Mouse (Mus musculus) heart, embryonic 16.5 days (tissue): ENCODE measurements at regions not wholly inside any gene's neighbourhood (a gene's known extent, or its start where the extent isn't known, plus 50 kb on each side); places are given as distances from the start of the nearest gene placed in this dataset.

Experiments
- ATAC-seq: fragments of 200-750 bp; cut with Nextera tagmentation; replicated peaks from 2 replicates; pipeline ENCODE4 v1.8.0; 2017; ENCODE audit warnings: moderate number of reproducible peaks; ENCODE audit not compliant: insufficient read depth, low FRiP score; ENCODE audit errors: extremely low read depth
- H3K27ac ChIP-seq: fragments of 300-500 bp; sonication (generic); 2 replicates; pipeline ENCODE4 v1.5.1; 2014; ENCODE audit warnings: mild to moderate bottlenecking, low read length, control low read depth, moderate library complexity
- H3K27me3 ChIP-seq: fragments of 300-500 bp; sonication (generic); 2 replicates; pipeline ENCODE4 v1.6.1; 2014; ENCODE audit warnings: low read length, mixed read lengths; ENCODE audit not compliant: control insufficient read depth, insufficient read depth
- H3K36me3 ChIP-seq: fragments of 300-500 bp; sonication (generic); 2 replicates; pipeline ENCODE4 v1.6.1; 2014; ENCODE audit not compliant: control insufficient read depth, insufficient read depth
- H3K4me1 ChIP-seq: fragments of 300-500 bp; sonication (generic); 2 replicates; pipeline ENCODE4 v1.6.1; 2014; ENCODE audit warnings: low read length, mixed read lengths; ENCODE audit not compliant: control insufficient read depth, insufficient read depth
- H3K4me2 ChIP-seq: fragments of 300-500 bp; sonication (generic); 2 replicates; pipeline ENCODE4 v1.6.1; 2014; ENCODE audit warnings: low read depth, mild to moderate bottlenecking, control low read depth, low read length
- H3K4me3 ChIP-seq: fragments of 300-500 bp; sonication (generic); 2 replicates; pipeline ENCODE4 v1.5.1; 2014; ENCODE audit warnings: mild to moderate bottlenecking, control low read depth, low read length
- H3K9ac ChIP-seq: fragments of 300-500 bp; sonication (generic); 2 replicates; pipeline ENCODE4 v1.6.1; 2014; ENCODE audit warnings: low read length, control low read depth
- H3K9me3 ChIP-seq: fragments of 300-500 bp; sonication (generic); replicated peaks from 2 replicates; pipeline ENCODE4 v1.6.1; 2016; ENCODE audit warnings: low read length; ENCODE audit not compliant: control insufficient read depth
- whole genome bisulfite sequencing: fragments of 180-500 bp; shearing (Covaris S2); extraction: QIAGEN DNeasy Blood & Tissue Kit; methylation state at CpG from one replicate; pipeline ENCODE4 v1.1.7; 2014; 5-methylcytosine and 5-hydroxymethylcytosine counted together

DNA sequence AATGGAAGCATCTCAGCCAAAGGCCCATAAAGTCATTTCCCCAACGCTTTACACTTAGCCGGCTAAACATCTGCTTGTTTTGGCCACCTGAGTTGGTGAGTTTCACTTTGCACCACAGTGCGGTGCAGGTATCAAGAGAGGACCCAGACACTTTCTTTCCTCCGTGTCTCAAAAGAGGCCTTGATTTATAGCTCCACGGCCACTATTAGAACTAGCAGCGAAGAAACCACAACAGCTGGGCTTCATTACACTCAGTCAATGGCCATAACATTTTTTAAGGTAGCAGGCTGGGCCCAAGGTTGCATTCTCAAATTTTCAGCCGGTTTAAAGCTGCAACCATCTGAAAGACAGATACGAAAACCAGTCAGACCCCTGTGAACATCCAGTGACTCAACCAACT is 103.4 kb downstream of the Mreg start:
- H3K4me1 ChIP-seq, result no peaks in the 10 kb centered on the region
- H3K27ac ChIP-seq, result no peak overlapping the region
- H3K27me3 ChIP-seq, result no peaks in the 10 kb centered on the region
- ATAC-seq, result no peak
- 75% methylated on average over 8 of the region's 8 CpGs for WGBS
- H3K4me2 ChIP-seq, result no peak overlapping the region
- H3K4me3 ChIP-seq, result no peak overlapping the region
- no peaks in the 10 kb centered on the region for H3K9me3 ChIP-seq
- no peaks in the 10 kb centered on the region for H3K36me3 ChIP-seq
- H3K9ac ChIP-seq, result no peak overlapping the region

DNA sequence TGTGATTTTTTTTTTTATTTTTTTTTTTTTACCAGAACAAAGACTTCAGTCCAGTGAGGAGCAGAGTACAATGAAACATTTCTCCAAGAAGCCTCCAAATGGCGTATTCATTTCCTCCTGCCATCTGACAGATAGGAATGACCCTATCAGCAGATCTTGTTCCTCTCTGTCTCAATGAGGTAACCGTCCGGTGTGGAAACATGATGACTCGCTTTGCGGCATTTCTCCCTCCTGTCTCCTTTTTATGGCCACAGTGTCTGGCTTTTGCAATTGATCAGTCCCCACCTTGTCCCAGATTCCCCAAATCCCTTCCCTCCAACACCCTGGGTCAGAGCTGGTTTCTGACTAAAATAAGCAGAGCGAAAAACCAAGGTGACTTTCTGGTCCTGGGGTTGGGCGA is 105.0 kb downstream of the Mreg start:
- ATAC-seq, result no peak
- no peak overlapping the region for H3K9ac ChIP-seq
- H3K4me1 ChIP-seq, result no peaks in the 10 kb centered on the region

GRCm38 (mm10) chr1:72106655-72107054 is 105.5 kb downstream of the Mreg start:
- no peak overlapping the region for H3K9ac ChIP-seq
- H3K4me2 ChIP-seq, result no peak overlapping the region
- no peaks in the 10 kb centered on the region for H3K27me3 ChIP-seq
- no peaks in the 10 kb centered on the region for H3K36me3 ChIP-seq
- no peak overlapping the region for H3K4me3 ChIP-seq
- no peaks in the 10 kb centered on the region for H3K9me3 ChIP-seq
- H3K27ac ChIP-seq, result no peak overlapping the region
- 86% methylated on average over 4 of the region's 4 CpGs for WGBS
- no peak for ATAC-seq
- no peaks in the 10 kb centered on the region for H3K4me1 ChIP-seq

More for the DNA sequence above, 105.0 kb downstream of the Mreg start:
- Histone ChIP-seq H3K4me3 (no peak overlapping the region), H3K27ac (no peak overlapping the region), H3K9me3 (no peaks in the 10 kb centered on the region), H3K36me3 (no peaks in the 10 kb centered on the region), H3K27me3 (no peaks in the 10 kb centered on the region), H3K4me2 (no peak overlapping the region)
- 80% methylated on average over 7 of the region's 7 CpGs for WGBS

GRCm38 (mm10) chr1:72105435-72106057 is 106.6 kb downstream of the Mreg start:
- no peaks in the 10 kb centered on the region for H3K4me1 ChIP-seq
- H3K9me3 ChIP-seq, result no peaks in the 10 kb centered on the region
- 69% methylated on average over 5 of the region's 5 CpGs for WGBS
- H3K27me3 ChIP-seq, result no peaks in the 10 kb centered on the region
- H3K9ac ChIP-seq, result no peak overlapping the region
- H3K4me3 ChIP-seq, result no peak overlapping the region
- H3K36me3 ChIP-seq, result no peaks in the 10 kb centered on the region
- no peak for ATAC-seq
- H3K4me2 ChIP-seq, result no peak overlapping the region
- H3K27ac ChIP-seq, result no peak overlapping the region

- WGBS, result 56% methylated on average over 6 of the region's 6 CpGs
- no peak overlapping the region for H3K27ac ChIP-seq
- H3K36me3 ChIP-seq, result no peaks in the 10 kb centered on the region
- no peak overlapping the region for H3K4me2 ChIP-seq
- no peaks in the 10 kb centered on the region for H3K9me3 ChIP-seq
- no peaks in the 10 kb centered on the region for H3K4me1 ChIP-seq
- no peak overlapping the region for H3K9ac ChIP-seq
- no peaks in the 10 kb centered on the region for H3K27me3 ChIP-seq
- no peak overlapping the region for H3K4me3 ChIP-seq
- ATAC-seq, result no peak
These were observed 108.1 kb downstream of the Mreg start for GRCm38 (mm10) chr1:72103962-72104361.

- WGBS, result 85% methylated on average over 6 of the region's 6 CpGs
- no peak overlapping the region for H3K4me3 ChIP-seq
- H3K4me2 ChIP-seq, result no peak overlapping the region
- no peaks in the 10 kb centered on the region for H3K36me3 ChIP-seq
- H3K27me3 ChIP-seq, result no peaks in the 10 kb centered on the region
- no peaks in the 10 kb centered on the region for H3K4me1 ChIP-seq
- no peaks in the 10 kb centered on the region for H3K9me3 ChIP-seq
- H3K27ac ChIP-seq, result no peak overlapping the region
- no peak for ATAC-seq
- H3K9ac ChIP-seq, result no peak overlapping the region
These were observed 108.7 kb downstream of the Mreg start for GRCm38 (mm10) chr1:72103387-72103786.

DNA sequence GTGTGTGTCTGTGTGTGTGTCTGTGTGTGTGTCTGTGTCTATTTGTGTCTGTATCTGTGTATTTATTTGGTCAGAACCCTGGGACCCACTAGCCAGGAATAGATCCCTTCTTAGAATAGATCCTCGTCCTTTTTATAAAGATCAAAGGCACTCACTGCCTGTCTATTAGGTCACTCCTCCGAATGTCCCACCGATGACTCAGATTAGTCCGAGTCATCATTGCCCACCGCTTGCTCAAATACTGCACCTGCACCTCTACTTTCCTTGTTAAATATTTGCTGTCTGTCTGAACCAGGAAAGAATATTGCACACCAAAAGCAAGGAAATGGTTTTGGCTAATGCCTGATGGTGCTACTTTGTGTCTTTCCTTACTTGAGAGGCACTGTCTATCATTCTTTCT is 112.7 kb downstream of the Mreg start:
- H3K4me1 ChIP-seq, result no peaks in the 10 kb centered on the region
- 43% methylated on average over 5 of the region's 5 CpGs for WGBS
- H3K9ac ChIP-seq, result no peak overlapping the region
- no peak overlapping the region for H3K4me2 ChIP-seq
- no peak overlapping the region for H3K4me3 ChIP-seq
- no peaks in the 10 kb centered on the region for H3K27me3 ChIP-seq
- no peak overlapping the region for H3K27ac ChIP-seq
- H3K36me3 ChIP-seq, result no peaks in the 10 kb centered on the region
- ATAC-seq, result no peak
- no peaks in the 10 kb centered on the region for H3K9me3 ChIP-seq

DNA sequence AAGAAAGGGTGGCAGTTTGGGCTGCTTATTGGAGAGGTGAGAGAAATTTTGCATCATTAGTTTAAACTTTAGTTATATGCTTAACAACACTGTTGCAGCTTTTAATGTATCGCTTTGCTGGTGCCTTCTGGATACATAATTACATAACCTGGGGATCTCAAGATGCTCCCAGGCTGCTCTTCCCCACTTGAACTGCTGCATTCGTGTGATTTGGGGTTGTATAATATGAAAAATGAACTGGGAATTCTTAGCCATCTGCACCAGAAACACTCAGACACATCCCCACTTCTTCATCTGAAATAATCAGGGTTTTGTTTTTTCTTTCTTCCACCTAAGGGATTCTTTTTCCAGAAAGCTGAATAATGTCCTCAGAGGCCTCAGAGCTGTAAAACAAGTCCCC is 120.8 kb downstream of the Mreg start:
- no peak for ATAC-seq
- Histone ChIP-seq H3K4me3 (no peak overlapping the region), H3K4me2 (no peak overlapping the region), H3K27ac (no peak overlapping the region), H3K36me3 (no peaks in the 10 kb centered on the region), H3K9me3 (no peaks in the 10 kb centered on the region), H3K9ac (no peak overlapping the region), H3K4me1 (no peaks in the 10 kb centered on the region), H3K27me3 (no peaks in the 10 kb centered on the region)
- 77% methylated on average over 2 of the region's 2 CpGs for WGBS

GRCm38 (mm10) chr1:72085661-72086060 is 126.4 kb downstream of the Mreg start:
- Histone ChIP-seq H3K27me3 (no peaks in the 10 kb centered on the region), H3K4me1 (no peaks in the 10 kb centered on the region), H3K27ac (no peak overlapping the region), H3K4me2 (no peak overlapping the region), H3K4me3 (no peak overlapping the region), H3K9me3 (no peaks in the 10 kb centered on the region), H3K36me3 (no peaks in the 10 kb centered on the region), H3K9ac (no peak overlapping the region)
- no peak for ATAC-seq
- 58% methylated on average over 6 of the region's 6 CpGs for WGBS
